Mouse (Mus musculus) cerebellum, adult 8-10 months (tissue): ENCODE measurements around the gene Nol9.
A peak's percentile ranks its signal among the peaks of the same experiment; 100 is the strongest.

ENCODE experiments used
- DNase-seq: peaks from one replicate; pipeline ENCODE4 v3.0.0; 2022

Gene Nol9

DNA sequence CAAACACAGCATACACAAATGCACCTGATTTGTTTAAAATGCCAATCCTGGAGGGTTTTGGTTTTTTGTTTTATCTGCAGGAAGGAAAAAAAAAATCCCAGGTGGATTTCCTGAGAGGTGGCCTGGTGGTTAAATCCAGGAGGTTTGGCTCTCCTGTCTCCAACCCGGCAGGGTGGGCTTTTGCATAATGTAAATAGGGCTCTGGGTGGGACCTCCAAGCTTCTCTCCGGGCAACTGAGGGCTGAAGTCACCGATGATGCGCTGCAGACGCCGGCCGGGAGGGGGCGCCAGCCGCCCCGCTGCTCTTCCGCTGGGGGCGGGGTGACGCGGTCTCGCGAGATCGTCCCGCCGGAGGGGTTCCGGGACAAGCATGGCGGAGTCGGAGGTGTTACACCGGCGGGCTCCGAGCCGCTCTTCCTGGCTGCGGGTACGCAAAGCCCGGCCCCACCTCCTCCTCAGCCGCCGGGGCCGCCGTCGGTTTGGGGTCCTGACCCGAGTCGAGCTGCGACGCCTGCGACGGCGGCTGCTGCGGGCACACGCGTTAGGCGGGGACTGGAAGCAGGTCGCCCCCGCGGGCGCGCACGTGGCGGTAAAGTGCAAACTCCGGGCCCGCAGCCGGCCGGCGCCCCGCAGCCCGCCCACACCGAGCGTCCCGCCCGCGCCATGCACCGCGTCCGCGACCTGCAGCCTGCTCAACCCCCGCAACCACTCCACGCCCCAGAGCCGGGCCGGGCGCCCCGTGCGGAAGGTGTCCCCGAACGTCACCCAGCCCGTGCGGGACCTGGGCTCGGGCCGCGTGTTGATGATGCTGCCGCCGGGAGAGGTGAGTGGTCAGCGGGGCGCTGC, at the start of gene Nol9:
Gene Nol9 (plus strand): TSS at position 337 of the 846 bp plus-strand sequence.
- DNase-seq, result peak; percentile 94

- no peak for DNase-seq
Measured at GRCm38 (mm10) chr4:151992091-151992490, 47.0 kb upstream of the Nol9 start.

- DNase-seq, result no peak
Measured at GRCm38 (mm10) chr4:151993035-151993434, 46.1 kb upstream of the Nol9 start.

GRCm38 (mm10) chr4:151994228-151995171, 44.6 kb upstream of the Nol9 start:
- DNase-seq, result peak; percentile 55

DNA sequence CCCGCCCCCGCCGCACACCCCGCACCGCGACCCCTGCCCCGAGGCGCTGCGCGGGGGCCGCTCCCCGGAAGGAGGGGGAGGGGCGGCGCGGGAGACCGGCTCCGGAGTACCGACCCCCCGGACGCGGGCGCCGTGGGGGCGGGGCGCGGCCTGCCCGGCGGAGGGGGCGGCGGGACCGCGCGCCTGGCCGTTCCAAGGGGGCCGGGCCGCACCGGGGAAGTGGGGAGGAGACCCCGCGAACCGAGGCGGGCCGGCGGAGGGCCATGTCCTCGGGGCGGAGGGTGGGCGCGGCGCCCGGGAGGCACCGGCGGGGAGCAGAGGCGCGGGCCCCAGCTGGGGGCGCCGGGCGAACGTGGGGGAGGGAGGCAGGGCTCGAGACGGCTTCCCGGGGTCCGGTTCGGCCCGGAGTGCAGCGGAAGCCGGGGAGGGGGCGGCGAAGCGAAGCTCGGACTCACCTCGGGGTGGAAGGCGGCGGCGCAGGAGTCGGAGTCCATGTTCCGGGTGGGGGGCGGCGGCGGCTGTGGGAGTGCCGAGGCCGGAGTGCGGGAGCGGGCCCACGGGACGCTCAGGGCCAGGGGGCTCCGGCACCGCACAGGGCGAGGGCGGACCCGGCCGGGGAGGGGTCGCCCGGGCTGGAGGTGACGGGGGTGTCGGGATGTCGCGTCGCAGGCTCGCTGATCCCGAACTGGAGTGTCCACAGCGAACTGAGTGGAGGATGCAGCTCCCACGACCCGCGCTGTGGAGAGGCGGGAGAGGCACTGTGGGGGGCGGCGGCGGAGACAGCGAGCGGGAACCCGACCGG, 43.5 kb upstream of the Nol9 start:
- peak; percentile 59 for DNase-seq

- DNase-seq, result peak; percentile 97
Measured at GRCm38 (mm10) chr4:151996173-151996950, 42.8 kb upstream of the Nol9 start, which contains the start of gene Phf13. Gene Phf13, minus strand, starts transcription at chr4:151996258.

DNA sequence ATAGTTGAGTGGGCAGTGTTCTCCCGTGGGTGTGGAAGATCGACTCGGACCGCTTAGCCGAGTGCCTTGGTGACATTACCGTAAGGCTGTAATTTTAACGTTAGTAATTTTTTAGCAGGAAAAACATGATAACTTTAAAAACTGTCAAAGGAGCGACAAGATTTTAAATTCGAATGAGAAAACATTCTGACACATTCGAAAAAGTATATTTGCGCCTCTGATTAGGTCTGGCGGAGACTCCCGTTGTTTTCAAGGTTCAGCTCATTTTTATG, 42.2 kb upstream of the Nol9 start:
- no peak for DNase-seq

GRCm38 (mm10) chr4:151997701-151998100, 41.4 kb upstream of the Nol9 start:
- peak; percentile 22 for DNase-seq

- DNase-seq, result no peak
Measured at GRCm38 (mm10) chr4:151999481-151999880, 39.6 kb upstream of the Nol9 start.

- no peak for DNase-seq
Measured at GRCm38 (mm10) chr4:152000906-152001305, 38.2 kb upstream of the Nol9 start.

GRCm38 (mm10) chr4:152001335-152001734, 37.8 kb upstream of the Nol9 start:
- no peak for DNase-seq

GRCm38 (mm10) chr4:152002063-152002462, 37.1 kb upstream of the Nol9 start:
- DNase-seq, result no peak

GRCm38 (mm10) chr4:152006137-152006536, 33.0 kb upstream of the Nol9 start:
- DNase-seq, result no peak

DNA sequence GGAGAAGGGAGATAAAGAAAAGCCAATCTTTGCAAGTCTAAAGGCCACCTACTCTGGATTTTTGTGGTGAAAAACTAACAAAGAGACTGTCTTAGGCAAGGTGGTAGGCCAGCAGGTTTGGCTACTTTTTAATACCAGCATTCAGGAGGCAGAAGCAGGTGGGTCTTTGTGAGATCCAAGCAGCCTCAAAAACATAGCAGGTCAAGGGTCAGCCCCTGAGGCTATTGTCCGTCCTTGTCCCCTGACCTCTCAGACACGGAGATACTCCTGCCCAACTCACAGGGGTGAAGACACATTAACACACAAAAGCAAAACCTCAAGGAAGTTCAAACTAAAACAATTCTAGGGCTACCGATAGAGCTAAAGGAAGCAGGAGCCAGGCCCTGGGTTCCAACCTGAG, 32.3 kb upstream of the Nol9 start:
- no peak for DNase-seq

DNA sequence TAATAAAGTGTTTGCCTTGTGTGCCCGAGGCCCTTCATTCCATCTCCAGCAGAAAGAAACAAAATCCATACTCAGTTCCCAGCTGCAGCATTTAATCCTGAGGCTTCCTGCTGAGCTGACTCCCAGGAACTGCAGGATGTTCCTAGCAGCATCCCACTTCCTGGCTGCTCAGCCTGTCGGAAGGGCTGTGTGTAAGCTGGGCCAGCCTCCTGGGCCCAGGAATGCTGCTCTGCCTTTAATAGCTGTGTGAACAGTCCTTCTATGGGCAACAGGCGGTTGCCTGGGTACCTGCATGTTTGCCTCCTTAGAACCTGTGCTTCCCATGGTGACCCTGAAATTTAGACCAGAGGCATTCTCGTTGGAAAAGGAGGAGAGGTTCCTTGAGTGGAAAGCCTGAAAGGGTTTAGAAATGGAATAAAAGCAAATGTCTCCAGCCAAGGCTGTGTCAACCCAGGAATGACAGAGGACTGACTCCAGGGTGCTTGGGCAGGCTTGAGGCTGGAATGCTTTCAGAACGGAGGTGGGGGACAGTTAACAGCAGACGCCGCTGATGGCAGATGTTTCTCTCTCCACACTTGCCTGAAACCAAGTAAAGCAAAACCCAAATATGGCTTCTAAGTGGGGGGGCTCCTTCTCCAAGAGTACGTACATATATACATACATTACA, 31.5 kb upstream of the Nol9 start:
- DNase-seq, result peak; percentile 27

GRCm38 (mm10) chr4:152008148-152008500, 31.0 kb upstream of the Nol9 start:
- DNase-seq, result no peak

DNA sequence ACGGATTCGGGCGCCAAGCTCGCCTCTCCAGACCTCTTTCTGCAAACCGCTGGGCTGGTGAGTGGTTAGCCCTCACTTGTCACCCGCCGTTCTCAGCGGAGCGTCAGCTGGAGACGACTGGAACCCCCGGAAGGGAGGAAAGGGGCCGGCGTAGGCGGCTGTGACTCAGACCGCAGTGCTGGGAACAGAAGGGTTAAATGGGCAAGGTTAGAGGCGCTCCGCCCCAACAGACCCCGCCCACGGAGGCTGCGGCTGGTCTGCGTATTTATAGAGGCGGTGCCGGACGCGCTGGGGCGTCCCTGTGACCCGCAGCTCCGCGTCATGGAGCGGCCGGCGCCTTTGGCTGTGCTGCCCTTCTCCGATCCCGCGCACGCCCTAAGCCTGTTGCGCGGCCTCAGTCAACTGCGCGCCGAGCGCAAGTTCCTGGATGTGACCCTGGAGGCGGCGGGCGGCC, 30.5 kb upstream of the Nol9 start, which contains the start of gene Klhl21:
Gene Klhl21 (plus strand): TSS at position 182 of the 454 bp plus-strand sequence.
- DNase-seq, result peak; percentile 92

- peak; percentile 70 for DNase-seq
Measured at GRCm38 (mm10) chr4:152009076-152010051, 29.8 kb upstream of the Nol9 start.

GRCm38 (mm10) chr4:152010091-152010706, 28.9 kb upstream of the Nol9 start:
- DNase-seq, result no peak

DNA sequence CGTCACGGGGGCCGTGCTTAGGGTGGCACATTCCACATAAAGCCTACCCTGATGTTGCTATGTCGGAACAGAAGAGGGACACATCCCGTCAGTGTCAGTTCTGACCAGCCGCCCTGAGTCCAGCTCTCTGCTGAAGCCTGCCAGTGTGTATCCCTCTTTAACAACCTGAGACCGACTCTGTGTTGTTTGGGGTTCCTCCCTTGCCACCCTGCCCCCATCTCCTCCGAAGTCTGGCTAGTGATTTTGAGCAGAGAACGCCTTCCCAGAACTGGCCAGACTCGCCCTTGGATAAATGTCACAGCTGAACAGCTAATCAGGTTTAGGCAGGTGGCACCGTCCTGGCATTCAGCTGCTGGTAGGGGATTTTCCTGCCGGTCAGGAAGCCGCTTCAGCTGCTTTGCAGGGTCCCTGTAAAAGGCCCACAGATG, 28.4 kb upstream of the Nol9 start:
- no peak for DNase-seq
